Mouse (Mus musculus) olfactory bulb, adult 2 months (tissue): ENCODE results near the gene Tecpr1. TPM values are rescaled to one million over a fixed set of nuclear protein-coding genes. Genes with fewer than 3 reads are reported as not detected.

Experiments used
- H3K27ac ChIP-seq: fragments of 200-500 bp; 2 replicates; pipeline ENCODE4 v1.5.1; 2012; ENCODE audit warnings: low read depth, low read length; ENCODE audit not compliant: insufficient read depth
- H3K4me1 ChIP-seq: fragments of 200-500 bp; 2 replicates; pipeline ENCODE4 v1.6.1; 2012; ENCODE audit warnings: low read length; ENCODE audit not compliant: control insufficient read depth, insufficient read depth
- H3K4me3 ChIP-seq: fragments of 200-500 bp; 2 replicates; pipeline ENCODE4 v1.5.1; 2012; ENCODE audit warnings: mild to moderate bottlenecking, low read depth, low read length, moderate library complexity; ENCODE audit not compliant: insufficient read depth
- CTCF ChIP-seq: fragments of 200-500 bp; IDR thresholded peaks from 2 replicates; pipeline ENCODE4 v1.5.1; 2012; ENCODE audit warnings: low read depth, mild to moderate bottlenecking, low read length, moderate library complexity; ENCODE audit not compliant: insufficient read depth
- POLR2A ChIP-seq: fragments of 200-500 bp; IDR thresholded peaks from 2 replicates; pipeline ENCODE4 v1.6.1; 2012; ENCODE audit warnings: mild to moderate bottlenecking, low read depth, low read length, moderate library complexity; ENCODE audit not compliant: insufficient read depth
- WGBS: fragments of 180-500 bp; shearing (Covaris S2); methylation state at CpG from one replicate; pipeline ENCODE4 v1.1.7; 2018; 5-methylcytosine and 5-hydroxymethylcytosine counted together
- polyA plus RNA-seq: library from polyadenylated mRNA; stranded (reverse); fragments of >200 nt; gene quantifications from 2 replicates; pipeline ENCODE4 v1.2.4, GENCODE M21; 2012; ENCODE audit warnings: low replicate concordance; ENCODE audit not compliant: missing spikeins, insufficient read depth, insufficient read length

The Tecpr1 gene
- polyA plus RNA-seq, 1 experiment: 771 TPM

- 68% methylated on average over 6 of the region's 6 CpGs for WGBS
- H3K27ac ChIP-seq: no peak overlapping the region
- TF ChIP-seq POLR2A (no peak), CTCF (no peak)
- no peak overlapping the region for H3K4me3 ChIP-seq
- H3K4me1 ChIP-seq: peaks cover 5% of the 10 kb centered on the region
Measured at GRCm38 (mm10) chr5:144178216-144178615, 45.2 kb downstream of the Tecpr1 start.

GRCm38 (mm10) chr5:144173648-144174047, 49.8 kb downstream of the Tecpr1 start:
- no peak overlapping the region for H3K27ac ChIP-seq
- 93% methylated on average over 18 of the region's 18 CpGs for WGBS
- peaks cover 3% of the 10 kb centered on the region for H3K4me1 ChIP-seq
- no peak overlapping the region for H3K4me3 ChIP-seq
- TF ChIP-seq CTCF (no peak), POLR2A (no peak)

GRCm38 (mm10) chr5:144169275-144169975, 54.0 kb downstream of the Tecpr1 start:
- no peak for TF ChIP-seq CTCF
- TF ChIP-seq POLR2A: no peak
- WGBS: 40% methylated on average over 8 of the region's 8 CpGs
- H3K4me3 ChIP-seq: no peak overlapping the region
- no peaks in the 10 kb centered on the region; the same call in 1 of the 2 replicates for H3K4me1 ChIP-seq
- H3K27ac ChIP-seq: no peak overlapping the region

DNA sequence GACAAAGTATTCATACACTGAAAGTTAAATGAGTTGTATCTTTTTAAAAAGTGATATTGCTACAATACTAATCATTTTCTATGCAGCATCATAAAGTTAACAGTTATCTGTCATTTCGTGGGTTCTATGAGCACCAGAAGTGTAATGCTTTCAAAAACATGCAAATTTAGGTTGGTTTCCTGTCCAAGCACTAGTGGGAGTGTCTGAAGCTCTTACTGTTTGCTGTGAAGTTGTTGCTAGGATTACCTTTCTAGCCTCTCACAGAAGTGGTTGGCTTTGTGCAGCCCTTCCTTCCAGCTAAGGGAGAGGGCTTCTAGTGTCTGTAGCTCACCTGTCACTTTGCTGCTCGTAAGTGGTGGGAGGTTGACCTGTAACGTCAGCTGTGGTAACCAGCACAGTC, 57.7 kb downstream of the Tecpr1 start:
- Histone ChIP-seq H3K4me1 (no peaks in the 10 kb centered on the region; the same call in 1 of the 2 replicates), H3K4me3 (no peak overlapping the region), H3K27ac (no peak overlapping the region)
- 89% methylated on average over 3 of the region's 3 CpGs for WGBS
- TF ChIP-seq CTCF: no peak
- no peak for TF ChIP-seq POLR2A

- H3K4me3 ChIP-seq: no peak overlapping the region
- peaks cover 3% of the 10 kb centered on the region; the same call in 1 of the 2 replicates for H3K4me1 ChIP-seq
- TF ChIP-seq POLR2A (no peak), CTCF (no peak)
- WGBS: 78% methylated on average over 10 of the region's 10 CpGs
- H3K27ac ChIP-seq: no peak overlapping the region
Measured at GRCm38 (mm10) chr5:144162813-144163517, 60.5 kb downstream of the Tecpr1 start.

DNA sequence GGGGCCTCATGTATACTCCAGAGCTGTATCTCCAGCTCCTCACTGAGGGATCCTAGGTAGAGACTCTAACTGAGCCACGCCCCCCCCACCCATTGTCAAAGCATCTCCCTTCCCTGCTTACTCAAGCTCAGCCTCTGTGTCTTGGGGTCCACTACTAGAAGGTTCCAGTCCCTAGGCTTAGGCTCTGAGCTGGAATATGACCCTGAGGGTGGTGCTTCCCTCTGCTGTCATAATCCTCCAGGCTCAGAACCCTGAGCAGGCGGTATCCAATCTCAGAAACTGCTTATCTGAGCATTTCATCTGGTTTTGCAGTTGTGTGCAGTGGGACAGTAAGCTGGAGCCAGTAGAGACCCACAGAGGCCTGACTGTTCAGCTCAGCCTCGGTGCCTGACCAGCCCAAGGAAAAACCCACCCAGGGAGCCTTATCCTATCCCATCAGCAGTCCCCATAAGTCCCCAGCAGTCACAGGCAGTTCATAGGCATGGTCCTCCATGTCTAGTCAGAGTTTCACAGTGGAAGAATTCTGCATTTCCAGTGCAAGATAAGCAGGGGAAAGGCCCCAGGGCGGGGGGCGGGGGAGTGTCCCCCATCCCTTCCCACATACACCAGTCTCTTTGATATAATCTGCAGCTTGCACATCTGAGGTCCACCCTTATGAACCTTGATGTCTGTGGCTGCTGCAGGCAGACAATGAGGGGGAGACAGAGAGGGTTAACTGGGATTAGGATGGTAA, 61.2 kb downstream of the Tecpr1 start:
- no peak overlapping the region for H3K4me3 ChIP-seq
- peaks cover 3% of the 10 kb centered on the region; the same call in 1 of the 2 replicates for H3K4me1 ChIP-seq
- no peak for TF ChIP-seq CTCF
- TF ChIP-seq POLR2A: no peak
- H3K27ac ChIP-seq: no peak overlapping the region
- 93% methylated on average over 5 of the region's 5 CpGs for WGBS

DNA sequence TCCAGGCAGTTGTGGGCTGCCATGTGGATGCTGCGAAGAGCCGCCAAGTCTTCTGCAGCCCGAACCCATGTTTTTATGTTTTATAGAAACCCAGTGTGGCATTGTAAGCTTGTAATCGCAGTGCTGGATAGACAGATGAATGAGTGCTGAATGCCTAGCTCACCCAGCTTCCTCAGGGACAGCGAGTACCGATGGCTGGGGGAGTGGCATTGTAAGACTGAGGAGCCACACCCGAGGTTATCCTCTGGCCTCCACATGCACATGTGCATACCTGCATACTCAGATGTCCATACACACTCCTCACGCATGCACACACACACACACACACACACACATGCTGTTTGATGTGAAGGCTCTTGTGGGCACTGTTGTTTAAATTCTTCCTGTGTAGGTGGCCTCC, 64.3 kb downstream of the Tecpr1 start:
- no peak overlapping the region for H3K27ac ChIP-seq
- H3K4me3 ChIP-seq: no peak overlapping the region
- WGBS: 64% methylated on average over 8 of the region's 8 CpGs
- no peak for TF ChIP-seq POLR2A
- TF ChIP-seq CTCF: no peak
- peaks cover 3% of the 10 kb centered on the region; the same call in 1 of the 2 replicates for H3K4me1 ChIP-seq

- WGBS: 10% methylated on average over 4 of the region's 4 CpGs
- H3K27ac ChIP-seq: no peak overlapping the region; the same call in 1 of the 2 replicates
- no peak for TF ChIP-seq POLR2A
- TF ChIP-seq CTCF: no peak
- H3K4me3 ChIP-seq: no peak overlapping the region
- H3K4me1 ChIP-seq: peaks cover 3% of the 10 kb centered on the region; the same call in 1 of the 2 replicates
Measured at GRCm38 (mm10) chr5:144158604-144159003, 64.8 kb downstream of the Tecpr1 start.

- Histone ChIP-seq H3K27ac (no peak overlapping the region), H3K4me3 (no peak overlapping the region), H3K4me1 (peaks cover 3% of the 10 kb centered on the region; the same call in 1 of the 2 replicates)
- TF ChIP-seq CTCF: no peak
- no peak for TF ChIP-seq POLR2A
- 12% methylated on average over 7 of the region's 7 CpGs for WGBS
Measured at GRCm38 (mm10) chr5:144154528-144154927, 68.9 kb downstream of the Tecpr1 start.
